Mouse (Mus musculus) midbrain, embryonic 11.5 days (tissue): ENCODE data around the gene Ddx47. TPM values are rescaled to one million over a fixed set of nuclear protein-coding genes. Genes with fewer than 3 reads are reported as not detected.

Source experiments
- ATAC-seq: fragments of 200-750 bp; cut with Nextera tagmentation; 2 replicates; pipeline ENCODE4 v1.8.0; 2017; ENCODE audit warnings: moderate TSS enrichment, moderate library complexity; ENCODE audit not compliant: low FRiP score
- DNase-seq: peaks from one replicate; pipeline ENCODE4 v3.0.0; 2015; ENCODE audit warnings: low spot score; ENCODE audit errors: missing footprints
- H3K27ac ChIP-seq: fragments of 300-500 bp; sonication (generic); 2 replicates; pipeline ENCODE4 v1.5.1; 2014; ENCODE audit warnings: low read depth, low read length
- H3K27me3 ChIP-seq: fragments of 300-500 bp; sonication (generic); 2 replicates; pipeline ENCODE4 v1.6.1; 2014; ENCODE audit warnings: mild to moderate bottlenecking, low read length, moderate library complexity, mixed read lengths; ENCODE audit not compliant: control insufficient read depth, insufficient read depth
- H3K36me3 ChIP-seq: fragments of 300-500 bp; sonication (generic); 2 replicates; pipeline ENCODE4 v1.6.1; 2014; ENCODE audit warnings: mild to moderate bottlenecking, low read length, moderate library complexity, mixed read lengths; ENCODE audit not compliant: control insufficient read depth, insufficient read depth
- H3K4me1 ChIP-seq: fragments of 300-500 bp; sonication (generic); 2 replicates; pipeline ENCODE4 v1.6.1; 2014; ENCODE audit warnings: low read length; ENCODE audit not compliant: control insufficient read depth, insufficient read depth
- H3K4me2 ChIP-seq: fragments of 300-500 bp; sonication (generic); 2 replicates; pipeline ENCODE4 v1.6.1; 2014; ENCODE audit warnings: mild to moderate bottlenecking, moderate library complexity
- H3K4me3 ChIP-seq: fragments of 300-500 bp; sonication (generic); 2 replicates; pipeline ENCODE4 v1.5.1; 2014; ENCODE audit warnings: low read depth, low read length
- H3K9ac ChIP-seq: fragments of 300-500 bp; sonication (generic); 2 replicates; pipeline ENCODE4 v1.6.1; 2014; ENCODE audit warnings: low read length
- H3K9me3 ChIP-seq: fragments of 300-500 bp; sonication (generic); 2 replicates; pipeline ENCODE4 v1.6.1; 2016; ENCODE audit warnings: low read length; ENCODE audit not compliant: control insufficient read depth
- WGBS: fragments of 180-500 bp; shearing (Covaris S2); extraction: QIAGEN DNeasy Blood & Tissue Kit; methylation state at CpG from one replicate; pipeline ENCODE4 v1.1.7; 2014; 5-methylcytosine and 5-hydroxymethylcytosine counted together
- polyA plus RNA-seq: library from polyadenylated mRNA; unstranded; fragments of >200 nt; fragmentation: Nextera tagmentation; extraction: Ambion mirVana; gene quantifications from 2 replicates; pipeline ENCODE4 v1.2.1, GENCODE M21; 2014

Gene Ddx47
- polyA plus RNA-seq, 1 experiment from 2014 or later: 103 TPM

DNA sequence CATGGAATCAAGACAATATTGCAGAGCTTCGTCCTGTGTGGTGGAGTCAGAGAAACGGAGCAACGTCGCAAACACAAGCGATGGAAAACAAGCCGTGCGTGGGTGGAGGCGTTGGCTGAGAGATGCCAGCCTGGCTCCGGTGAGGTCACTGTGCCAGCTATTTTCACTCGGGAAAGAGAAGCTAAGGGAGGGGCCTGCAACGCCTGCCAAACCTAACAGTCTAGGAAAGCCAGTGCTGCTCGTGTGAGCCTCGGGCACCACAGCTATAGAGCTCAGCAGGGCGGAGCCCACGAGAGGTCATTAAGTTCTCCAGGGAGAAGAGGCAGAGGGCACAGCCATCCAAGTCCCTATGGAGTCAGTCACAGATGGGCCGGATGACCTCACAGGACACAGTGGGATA lies 37.5 kb downstream of the Ddx47 start:
- Histone ChIP-seq H3K4me1 (no peaks in the 10 kb centered on the region), H3K9ac (no peak overlapping the region), H3K36me3 (no peaks in the 10 kb centered on the region), H3K27ac (no peak overlapping the region), H3K4me2 (no peak overlapping the region), H3K4me3 (no peak overlapping the region), H3K27me3 (no peaks in the 10 kb centered on the region), H3K9me3 (no peaks in the 10 kb centered on the region)
- WGBS: 88% methylated on average over 16 of the region's 16 CpGs
- ATAC-seq (no peak), DNase-seq (no peak)

GRCm38 (mm10) chr6:135053789-135054188 lies 42.4 kb downstream of the Ddx47 start:
- Histone ChIP-seq H3K9me3 (no peaks in the 10 kb centered on the region), H3K9ac (no peak overlapping the region), H3K36me3 (no peaks in the 10 kb centered on the region), H3K4me3 (no peak overlapping the region), H3K4me1 (no peaks in the 10 kb centered on the region), H3K27me3 (no peaks in the 10 kb centered on the region), H3K4me2 (no peak overlapping the region), H3K27ac (no peak overlapping the region)
- 68% methylated on average over 3 of the region's 3 CpGs for WGBS
- DNase-seq: no peak
- no peak for ATAC-seq

DNA sequence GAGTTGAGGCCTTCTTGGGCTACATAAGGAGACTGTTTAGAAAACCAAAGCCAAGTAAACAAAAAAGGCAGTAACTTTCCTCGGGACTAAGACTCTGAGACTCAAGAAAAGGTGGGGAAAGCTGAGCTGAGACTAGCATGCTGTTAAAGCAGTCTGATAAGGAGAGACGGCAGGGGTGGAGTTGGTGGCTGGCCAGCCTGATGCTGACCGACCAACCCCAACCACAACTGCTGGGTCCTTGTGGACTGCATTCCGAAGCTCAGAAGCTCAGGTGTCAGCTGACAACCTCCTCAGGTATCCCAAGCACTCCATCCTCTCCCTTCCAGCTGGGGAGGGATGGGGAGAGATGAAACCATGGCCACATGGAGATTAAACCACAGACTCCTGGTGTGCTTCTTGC lies 44.5 kb downstream of the Ddx47 start:
- no peak overlapping the region for H3K4me2 ChIP-seq
- WGBS: 63% methylated on average over 4 of the region's 4 CpGs

GRCm38 (mm10) chr6:135060728-135061127 lies 49.3 kb downstream of the Ddx47 start:
- peaks cover 3% of the 10 kb centered on the region; the same call in 1 of the 2 replicates for H3K4me1 ChIP-seq
- H3K4me3 ChIP-seq: no peak overlapping the region
- DNase-seq: no peak
- peaks cover 2% of the 10 kb centered on the region; the same call in 1 of the 2 replicates for H3K27me3 ChIP-seq
- ATAC-seq: no peak
- H3K36me3 ChIP-seq: no peaks in the 10 kb centered on the region
- 90% methylated on average over 4 of the region's 4 CpGs for WGBS
- H3K9me3 ChIP-seq: no peaks in the 10 kb centered on the region
- H3K9ac ChIP-seq: no peak overlapping the region
- no peak overlapping the region for H3K4me2 ChIP-seq
- H3K27ac ChIP-seq: no peak overlapping the region

More for the DNA sequence above, 44.5 kb downstream of the Ddx47 start:
- ATAC-seq (no peak), DNase-seq (no peak)
- Histone ChIP-seq H3K9ac (no peak overlapping the region), H3K4me3 (no peak overlapping the region), H3K4me1 (no peaks in the 10 kb centered on the region), H3K36me3 (no peaks in the 10 kb centered on the region), H3K27me3 (no peaks in the 10 kb centered on the region), H3K27ac (no peak overlapping the region), H3K9me3 (no peaks in the 10 kb centered on the region)

DNA sequence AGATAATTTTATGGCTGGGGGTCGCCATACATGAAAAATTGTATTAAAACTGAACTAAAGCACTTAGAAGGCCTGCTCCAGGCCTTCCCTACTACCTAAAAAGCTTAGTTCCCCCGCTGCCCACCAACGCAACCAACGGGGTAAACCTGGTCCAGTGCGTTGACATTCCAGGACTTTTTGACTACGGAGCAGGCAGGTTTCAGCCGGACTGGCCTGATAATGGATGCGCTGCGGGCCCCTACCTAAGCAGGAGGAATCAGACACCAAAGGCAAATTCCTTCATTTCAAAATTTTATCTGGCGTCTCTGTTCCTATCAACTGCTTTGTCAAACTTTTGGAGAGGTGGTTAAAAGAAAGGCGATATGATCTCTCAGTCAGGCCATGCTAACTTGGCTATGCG lies 53.2 kb downstream of the Ddx47 start:
- ATAC-seq (no peak), DNase-seq (no peak)
- Histone ChIP-seq H3K4me1 (peaks cover 14% of the 10 kb centered on the region), H3K4me2 (no peak overlapping the region), H3K9me3 (no peaks in the 10 kb centered on the region), H3K4me3 (no peak overlapping the region), H3K9ac (no peak overlapping the region), H3K27ac (no peak overlapping the region), H3K36me3 (no peaks in the 10 kb centered on the region), H3K27me3 (peaks cover 6% of the 10 kb centered on the region; the same call in 1 of the 2 replicates)
- 65% methylated on average over 12 of the region's 12 CpGs for WGBS

- Histone ChIP-seq H3K27me3 (peaks cover 6% of the 10 kb centered on the region; the same call in 1 of the 2 replicates), H3K9ac (peak within 1 kb of the TSS; percentile 59), H3K4me2 (peak within 1 kb of the TSS; percentile 89), H3K4me1 (peaks cover 14% of the 10 kb centered on the region), H3K36me3 (no peaks in the 10 kb centered on the region), H3K9me3 (no peaks in the 10 kb centered on the region), H3K27ac (no peak within 1 kb of the TSS), H3K4me3 (peak within 1 kb of the TSS; percentile 39)
- WGBS: under 1% methylated on average over 44 of the region's 44 CpGs
- DNase-seq (peak; percentile 92), ATAC-seq (peak; percentile 73)
These were observed 54.0 kb downstream of the Ddx47 start, which contains the start of gene Gprc5a for GRCm38 (mm10) chr6:135065236-135065957. Gene Gprc5a, plus strand, starts transcription at chr6:135065651.

- Histone ChIP-seq H3K27ac (no peak overlapping the region), H3K27me3 (peaks cover 6% of the 10 kb centered on the region; the same call in 1 of the 2 replicates), H3K36me3 (no peaks in the 10 kb centered on the region), H3K4me3 (no peak overlapping the region), H3K4me1 (peaks cover 14% of the 10 kb centered on the region), H3K9ac (no peak overlapping the region), H3K4me2 (peak overlapping the region; percentile 25; the same call in 1 of the 2 replicates), H3K9me3 (no peaks in the 10 kb centered on the region)
- WGBS: 21% methylated on average over 6 of the region's 6 CpGs
- no peak; the same call in 1 of the 2 replicates for ATAC-seq
- peak; percentile 88 for DNase-seq
These were observed 55.5 kb downstream of the Ddx47 start for GRCm38 (mm10) chr6:135066795-135067445.

DNA sequence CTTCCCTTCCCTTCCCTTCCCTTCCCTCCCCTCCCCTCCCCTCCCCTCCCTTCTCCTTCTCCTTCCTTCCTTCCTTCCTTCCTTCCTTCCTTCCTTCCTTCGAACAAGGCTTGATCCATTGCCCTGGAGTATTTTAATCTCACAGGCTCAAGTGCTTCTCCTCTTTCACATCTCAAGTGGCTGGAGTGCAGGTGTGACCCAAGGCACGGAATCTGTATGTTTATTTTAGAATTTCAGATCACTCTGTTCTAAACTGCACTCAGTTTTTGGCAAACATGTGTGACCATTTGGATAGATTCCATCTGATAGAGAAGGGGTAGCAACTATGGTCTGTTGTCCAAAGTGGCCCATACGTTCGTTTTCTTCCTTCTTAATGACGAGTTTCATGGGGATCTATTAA lies 56.8 kb downstream of the Ddx47 start:
- Histone ChIP-seq H3K9ac (no peak overlapping the region), H3K9me3 (no peaks in the 10 kb centered on the region), H3K27ac (no peak overlapping the region), H3K4me1 (peaks cover 14% of the 10 kb centered on the region), H3K4me2 (no peak overlapping the region), H3K4me3 (no peak overlapping the region), H3K27me3 (peaks cover 6% of the 10 kb centered on the region; the same call in 1 of the 2 replicates), H3K36me3 (no peaks in the 10 kb centered on the region)
- DNase-seq: no peak
- no peak for ATAC-seq
- 93% methylated on average over 5 of the region's 5 CpGs for WGBS

DNA sequence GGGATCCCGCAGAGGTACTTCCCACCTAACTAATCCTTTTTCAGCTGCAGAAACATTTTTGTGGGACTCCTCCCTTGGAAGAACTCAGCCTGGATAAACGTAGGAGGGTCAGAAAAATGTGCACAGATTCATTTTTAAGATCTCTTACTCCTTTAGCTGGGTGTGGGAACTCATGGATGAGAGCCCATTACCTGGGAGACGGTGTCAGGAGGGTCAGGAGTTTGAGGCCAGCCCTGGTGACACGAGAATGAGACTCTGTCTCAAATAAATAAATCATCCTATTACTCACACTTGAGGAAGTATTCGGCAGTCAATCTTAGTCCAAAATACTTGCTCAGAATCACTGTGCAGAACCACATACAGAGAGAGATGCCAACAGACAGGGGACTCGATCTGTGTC lies 58.4 kb downstream of the Ddx47 start:
- Histone ChIP-seq H3K27ac (no peak overlapping the region), H3K4me3 (no peak overlapping the region), H3K4me2 (no peak overlapping the region), H3K27me3 (peaks cover 4% of the 10 kb centered on the region; the same call in 1 of the 2 replicates), H3K9me3 (no peaks in the 10 kb centered on the region), H3K9ac (no peak overlapping the region), H3K36me3 (no peaks in the 10 kb centered on the region), H3K4me1 (peaks cover 14% of the 10 kb centered on the region)
- 75% methylated on average over 6 of the region's 6 CpGs for WGBS
- DNase-seq: no peak
- no peak for ATAC-seq
